Mouse (Mus musculus) hindbrain, embryonic 12.5 days (tissue): ENCODE measurements around the gene Nipal3. TPM values are rescaled to one million over a fixed set of nuclear protein-coding genes. Genes with fewer than 3 reads are reported as not detected.

ENCODE experiments used
- ATAC-seq: fragments of 200-750 bp; cut with Nextera tagmentation; 2 replicates; pipeline ENCODE4 v1.8.0; 2017; ENCODE audit warnings: moderate TSS enrichment; ENCODE audit not compliant: low FRiP score
- H3K27ac ChIP-seq: fragments of 300-500 bp; sonication (generic); 2 replicates; pipeline ENCODE4 v1.5.1; 2016; ENCODE audit warnings: mild to moderate bottlenecking
- H3K27me3 ChIP-seq: fragments of 300-500 bp; sonication (generic); 2 replicates; pipeline ENCODE4 v1.6.1; 2016; ENCODE audit warnings: mild to moderate bottlenecking
- H3K36me3 ChIP-seq: fragments of 300-500 bp; sonication (generic); 2 replicates; pipeline ENCODE4 v1.6.1; 2016; ENCODE audit warnings: mild to moderate bottlenecking
- H3K4me1 ChIP-seq: fragments of 300-500 bp; sonication (generic); 2 replicates; pipeline ENCODE4 v1.6.1; 2016
- H3K4me2 ChIP-seq: fragments of 300-500 bp; sonication (generic); replicated peaks from 2 replicates; pipeline ENCODE4 v1.6.1; 2016; ENCODE audit warnings: mild to moderate bottlenecking
- H3K4me3 ChIP-seq: fragments of 300-500 bp; sonication (generic); 2 replicates; pipeline ENCODE4 v1.5.1; 2016; ENCODE audit warnings: mild to moderate bottlenecking
- H3K9ac ChIP-seq: fragments of 300-500 bp; sonication (generic); 2 replicates; pipeline ENCODE4 v1.6.1; 2016; ENCODE audit warnings: mild to moderate bottlenecking, moderate library complexity
- H3K9me3 ChIP-seq: fragments of 300-500 bp; sonication (generic); replicated peaks from 2 replicates; pipeline ENCODE4 v1.6.1; 2016; ENCODE audit warnings: mild to moderate bottlenecking
- WGBS: fragments of 180-500 bp; shearing (Covaris S2); methylation state at CpG from one replicate; pipeline ENCODE4 v1.1.7; 2016; 5-methylcytosine and 5-hydroxymethylcytosine counted together
- polyA plus RNA-seq: library from polyadenylated mRNA; unstranded; fragments of >200 nt; fragmentation: Nextera tagmentation; extraction: Ambion mirVana; gene quantifications from 2 replicates; pipeline ENCODE4 v1.2.1, GENCODE M21; 2016

Nipal3 gene
- polyA plus RNA-seq, 1 experiment from 2014 or later = 4.1 TPM

GRCm38 (mm10) chr4:135523939-135524338, 29.1 kb upstream of the Nipal3 start:
- WGBS = 4% methylated on average over 6 of the region's 7 CpGs
- Histone ChIP-seq H3K27ac (no peak overlapping the region), H3K9me3 (no peaks in the 10 kb centered on the region), H3K9ac (no peak overlapping the region), H3K4me1 (peaks cover 30% of the 10 kb centered on the region), H3K4me3 (no peak overlapping the region), H3K36me3 (no peaks in the 10 kb centered on the region), H3K4me2 (no peak overlapping the region), H3K27me3 (0 out of 2 replicates have a peak, but pooled peaks cover 13% of the 10 kb centered on the region)
- no peak for ATAC-seq

DNA sequence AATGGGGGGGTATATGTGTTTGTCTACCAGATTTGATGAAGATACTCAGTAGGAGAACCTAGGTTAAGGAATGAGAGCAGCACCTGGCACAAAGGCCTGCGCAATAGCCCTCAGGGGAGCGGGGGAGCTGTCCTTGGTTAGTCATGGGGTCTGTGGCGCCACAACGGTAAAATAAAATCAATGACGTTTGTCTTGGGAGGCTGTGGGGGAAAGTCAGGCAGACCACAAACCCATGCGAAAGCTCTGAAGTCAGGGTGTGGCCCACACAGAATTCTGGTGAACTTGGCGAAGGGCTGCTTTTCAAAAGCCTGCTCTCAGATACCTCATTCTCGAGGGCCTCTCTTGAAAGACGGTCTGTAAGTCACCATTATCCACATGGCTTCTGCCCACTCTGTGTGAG, 25.6 kb upstream of the Nipal3 start:
- no peaks in the 10 kb centered on the region for H3K36me3 ChIP-seq
- H3K27ac ChIP-seq = no peak overlapping the region
- ATAC-seq = no peak
- H3K9me3 ChIP-seq = no peaks in the 10 kb centered on the region
- no peak overlapping the region for H3K4me2 ChIP-seq
- H3K4me3 ChIP-seq = no peak overlapping the region
- WGBS = 79% methylated on average over 9 of the region's 9 CpGs
- H3K27me3 ChIP-seq = 0 out of 2 replicates have a peak, but pooled peaks cover 5% of the 10 kb centered on the region
- H3K9ac ChIP-seq = no peak overlapping the region
- peaks cover 12% of the 10 kb centered on the region for H3K4me1 ChIP-seq

- Histone ChIP-seq H3K4me1 (no peaks in the 10 kb centered on the region), H3K9ac (no peak overlapping the region), H3K9me3 (no peaks in the 10 kb centered on the region), H3K27ac (no peak overlapping the region), H3K4me2 (no peak overlapping the region), H3K36me3 (no peaks in the 10 kb centered on the region), H3K4me3 (no peak overlapping the region), H3K27me3 (no peaks in the 10 kb centered on the region)
- WGBS = 84% methylated on average over 12 of the region's 12 CpGs
- ATAC-seq = no peak
Measured at GRCm38 (mm10) chr4:135518135-135518534, 23.3 kb upstream of the Nipal3 start.

DNA sequence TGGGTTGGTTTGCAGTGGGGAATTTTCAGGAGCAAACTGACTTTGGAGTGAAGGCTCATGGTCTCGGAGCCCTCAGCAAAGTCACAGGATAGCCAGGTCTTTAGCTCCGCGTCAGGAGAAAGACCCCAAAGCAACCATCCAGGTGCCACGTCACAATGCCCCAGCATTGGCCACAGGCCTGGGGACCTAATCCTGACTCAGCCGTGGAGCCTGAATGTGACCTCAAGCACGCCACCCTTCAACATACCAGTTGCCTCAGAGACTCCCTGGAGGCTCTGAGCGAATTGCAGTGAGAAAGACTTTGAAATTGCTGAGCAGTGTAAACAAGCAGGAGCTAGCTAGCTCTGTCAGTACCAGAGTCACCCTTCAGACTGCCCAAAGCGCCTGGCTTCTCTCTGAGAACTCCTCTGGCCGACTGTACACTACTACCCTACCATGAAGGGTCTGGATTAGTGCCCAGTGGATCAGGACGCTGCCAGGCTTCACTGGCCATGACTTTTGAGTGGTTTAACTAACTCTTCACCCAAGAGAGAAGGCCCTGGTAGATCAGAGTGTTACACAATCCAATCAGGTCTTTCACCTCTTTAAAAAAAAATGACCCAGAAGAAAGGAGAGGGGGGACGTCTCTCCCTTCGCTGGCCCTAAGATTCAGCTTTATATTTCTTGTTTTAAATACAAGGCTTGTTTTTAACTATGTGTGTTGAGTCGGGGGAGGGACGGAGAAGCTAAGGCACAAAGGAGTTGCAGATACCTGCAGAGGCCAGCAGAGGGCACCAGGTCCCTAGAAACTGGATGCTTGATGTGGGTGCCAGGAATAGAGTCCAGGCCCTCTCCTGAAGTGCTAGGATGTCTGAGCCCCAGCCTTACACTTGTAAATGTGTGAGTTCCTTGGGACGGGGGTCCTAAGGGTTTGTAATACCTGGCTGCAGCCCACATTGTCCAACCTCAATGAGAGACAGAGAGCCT, 21.8 kb upstream of the Nipal3 start:
- 0 out of 2 replicates have a peak, but pooled peaks cover 2% of the 10 kb centered on the region for H3K27me3 ChIP-seq
- no peak overlapping the region for H3K9ac ChIP-seq
- H3K4me3 ChIP-seq = no peak overlapping the region
- no peaks in the 10 kb centered on the region for H3K4me1 ChIP-seq
- H3K4me2 ChIP-seq = no peak overlapping the region
- no peaks in the 10 kb centered on the region for H3K36me3 ChIP-seq
- no peak for ATAC-seq
- H3K9me3 ChIP-seq = no peaks in the 10 kb centered on the region
- WGBS = 51% methylated on average over 15 of the region's 15 CpGs
- H3K27ac ChIP-seq = no peak overlapping the region

DNA sequence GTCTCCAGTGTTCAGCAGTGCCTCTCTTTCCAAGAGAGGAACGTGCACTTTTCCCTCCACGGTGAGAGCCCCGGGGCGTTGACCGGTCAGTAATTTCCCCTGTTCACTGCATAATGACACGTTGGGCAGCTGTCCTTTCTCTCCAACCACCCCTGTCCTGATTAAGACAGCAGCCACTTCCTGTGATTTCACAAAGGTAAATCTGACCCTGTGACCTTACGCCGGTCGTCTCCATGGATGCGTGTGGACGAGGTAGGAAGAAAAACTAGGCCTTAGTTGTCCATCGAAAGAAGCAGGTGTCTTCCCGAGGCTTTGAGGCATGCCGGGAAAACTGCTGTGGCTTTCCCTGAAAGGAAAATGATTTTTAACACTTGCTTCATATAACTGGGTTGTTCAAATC, 20.1 kb upstream of the Nipal3 start:
- H3K27me3 ChIP-seq = peaks cover 4% of the 10 kb centered on the region; the same call in 1 of the 2 replicates
- 70% methylated on average over 14 of the region's 14 CpGs for WGBS
- H3K9me3 ChIP-seq = no peaks in the 10 kb centered on the region
- H3K36me3 ChIP-seq = no peaks in the 10 kb centered on the region
- no peak overlapping the region for H3K4me3 ChIP-seq
- no peak overlapping the region for H3K4me2 ChIP-seq
- H3K4me1 ChIP-seq = no peaks in the 10 kb centered on the region
- no peak overlapping the region for H3K27ac ChIP-seq
- H3K9ac ChIP-seq = no peak overlapping the region
- no peak for ATAC-seq

DNA sequence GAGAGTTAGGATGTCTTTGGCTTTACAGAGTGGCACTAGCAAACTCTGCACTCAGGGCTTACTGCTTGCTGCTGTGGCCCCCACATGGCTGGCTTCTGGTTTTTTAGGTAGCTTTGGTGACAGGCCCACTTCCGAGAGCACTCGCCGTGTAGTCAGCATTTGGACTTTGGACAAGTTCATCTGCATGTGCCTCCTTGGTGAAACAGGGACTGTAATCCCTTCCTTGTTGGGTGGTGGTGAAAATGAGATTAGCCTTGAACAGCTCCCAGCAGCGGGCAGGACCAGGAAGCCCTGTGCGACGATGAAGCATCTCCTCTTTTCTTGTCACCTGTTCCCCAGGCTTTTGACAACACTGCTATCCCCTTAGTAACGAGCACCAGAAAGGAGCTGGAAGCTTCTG, 19.0 kb upstream of the Nipal3 start:
- Histone ChIP-seq H3K9me3 (no peaks in the 10 kb centered on the region), H3K36me3 (no peaks in the 10 kb centered on the region), H3K4me1 (no peaks in the 10 kb centered on the region), H3K27me3 (peaks cover 4% of the 10 kb centered on the region; the same call in 1 of the 2 replicates), H3K4me3 (no peak overlapping the region), H3K4me2 (no peak overlapping the region), H3K9ac (no peak overlapping the region), H3K27ac (no peak overlapping the region)
- 82% methylated on average over 7 of the region's 7 CpGs for WGBS
- no peak for ATAC-seq

DNA sequence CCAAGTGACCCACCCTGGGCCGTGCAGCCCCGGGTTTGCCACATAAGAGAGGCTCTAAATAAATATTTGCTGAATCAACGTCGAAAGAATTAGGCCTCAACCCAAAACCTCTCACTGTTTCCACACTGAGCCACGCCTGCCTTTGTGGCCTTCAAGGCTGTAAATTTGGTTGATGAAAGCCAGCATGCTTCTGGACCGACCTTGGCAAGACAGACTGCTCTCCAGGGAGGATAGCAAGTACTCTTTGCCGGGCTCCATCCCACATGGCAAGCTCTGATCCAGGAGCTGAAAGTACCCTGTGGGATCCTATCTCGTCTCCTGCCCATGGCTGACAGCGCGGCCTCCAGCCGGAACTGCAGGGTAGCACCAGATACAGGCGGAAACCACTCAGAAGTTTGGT, 14.7 kb upstream of the Nipal3 start:
- H3K9ac ChIP-seq = no peak overlapping the region
- no peak overlapping the region for H3K27ac ChIP-seq
- H3K27me3 ChIP-seq = peaks cover 4% of the 10 kb centered on the region; the same call in 1 of the 2 replicates
- H3K4me3 ChIP-seq = no peak overlapping the region
- no peaks in the 10 kb centered on the region for H3K36me3 ChIP-seq
- H3K4me2 ChIP-seq = no peak overlapping the region
- no peak for ATAC-seq
- WGBS = 66% methylated on average over 12 of the region's 12 CpGs
- H3K4me1 ChIP-seq = no peaks in the 10 kb centered on the region
- no peaks in the 10 kb centered on the region for H3K9me3 ChIP-seq

- H3K9ac ChIP-seq = no peak overlapping the region
- peak; percentile 64 for ATAC-seq
- 12% methylated on average over 13 of the region's 13 CpGs for WGBS
Measured at GRCm38 (mm10) chr4:135508419-135509039, 13.7 kb upstream of the Nipal3 start.

DNA sequence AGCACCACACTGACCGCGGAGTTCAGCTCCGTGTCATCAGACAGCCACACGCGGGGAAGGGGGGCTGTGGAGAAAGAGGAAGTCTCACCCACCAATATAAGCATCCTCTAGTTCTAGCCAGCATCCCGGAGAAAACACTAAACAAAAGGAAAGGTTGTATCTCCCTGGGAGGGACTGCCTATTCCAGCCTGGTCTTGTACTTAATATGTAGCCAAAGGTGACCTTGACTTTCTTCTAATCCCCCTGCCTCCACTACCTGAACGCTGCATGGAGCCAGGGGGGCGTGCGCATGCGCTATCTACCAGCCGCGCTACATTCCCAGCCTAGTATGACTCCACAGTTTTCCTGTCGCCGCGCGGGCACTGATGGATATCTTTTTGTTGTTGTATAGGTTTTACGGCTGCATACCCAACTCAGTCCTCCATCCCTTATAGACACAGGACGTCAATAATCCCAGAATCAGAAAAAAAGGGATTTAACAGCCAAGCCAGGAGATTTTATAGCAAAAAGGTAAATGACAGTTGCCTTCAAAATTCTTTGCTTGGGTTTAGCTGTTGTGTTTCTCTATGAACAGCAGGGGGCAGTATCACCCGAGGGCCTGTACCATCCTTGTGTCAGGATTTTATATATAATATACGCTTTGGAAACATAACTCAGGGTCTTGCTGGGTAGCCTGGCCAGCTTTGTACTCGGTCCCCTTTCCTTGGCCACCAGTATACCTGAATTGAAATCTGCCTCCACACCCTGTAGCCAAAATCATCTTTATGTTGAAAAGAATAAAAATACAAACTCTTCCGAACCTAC, 12.9 kb upstream of the Nipal3 start:
- no peaks in the 10 kb centered on the region for H3K9me3 ChIP-seq
- 15% methylated on average over 22 of the region's 22 CpGs for WGBS
- H3K9ac ChIP-seq = peak overlapping the region; percentile 10; the same call in 1 of the 2 replicates
- H3K4me1 ChIP-seq = no peaks in the 10 kb centered on the region
- peak overlapping the region; percentile 7; the same call in 1 of the 2 replicates for H3K4me3 ChIP-seq
- peaks cover 4% of the 10 kb centered on the region; the same call in 1 of the 2 replicates for H3K27me3 ChIP-seq
- ATAC-seq = no peak
- no peaks in the 10 kb centered on the region for H3K36me3 ChIP-seq
- no peak overlapping the region for H3K27ac ChIP-seq
- H3K4me2 ChIP-seq = peak overlapping the region; percentile 42

More at GRCm38 (mm10) chr4:135508419-135509039, 13.7 kb upstream of the Nipal3 start:
- no peak overlapping the region for H3K4me3 ChIP-seq
- no peaks in the 10 kb centered on the region for H3K9me3 ChIP-seq
- peaks cover 4% of the 10 kb centered on the region; the same call in 1 of the 2 replicates for H3K27me3 ChIP-seq
- H3K4me2 ChIP-seq = peak overlapping the region; percentile 35
- H3K36me3 ChIP-seq = no peaks in the 10 kb centered on the region
- H3K27ac ChIP-seq = no peak overlapping the region
- no peaks in the 10 kb centered on the region for H3K4me1 ChIP-seq

- H3K4me3 ChIP-seq = no peak overlapping the region
- peaks cover 4% of the 10 kb centered on the region; the same call in 1 of the 2 replicates for H3K9me3 ChIP-seq
- no peaks in the 10 kb centered on the region; the same call in 1 of the 2 replicates for H3K27me3 ChIP-seq
- H3K36me3 ChIP-seq = no peaks in the 10 kb centered on the region
- H3K27ac ChIP-seq = no peak overlapping the region
- WGBS = 75% methylated on average over 11 of the region's 11 CpGs
- H3K4me2 ChIP-seq = no peak overlapping the region
- no peak for ATAC-seq
- H3K9ac ChIP-seq = no peak overlapping the region
- no peaks in the 10 kb centered on the region for H3K4me1 ChIP-seq
Measured at GRCm38 (mm10) chr4:135505794-135506193, 11.0 kb upstream of the Nipal3 start.

GRCm38 (mm10) chr4:135501587-135501986, 6.7 kb upstream of the Nipal3 start:
- Histone ChIP-seq H3K4me3 (no peak overlapping the region), H3K27ac (no peak overlapping the region), H3K9ac (no peak overlapping the region), H3K4me1 (no peaks in the 10 kb centered on the region), H3K9me3 (peaks cover 7% of the 10 kb centered on the region; the same call in 1 of the 2 replicates), H3K36me3 (no peaks in the 10 kb centered on the region), H3K4me2 (no peak overlapping the region), H3K27me3 (no peaks in the 10 kb centered on the region)
- ATAC-seq = no peak
- WGBS = 49% methylated on average over 4 of the region's 4 CpGs

DNA sequence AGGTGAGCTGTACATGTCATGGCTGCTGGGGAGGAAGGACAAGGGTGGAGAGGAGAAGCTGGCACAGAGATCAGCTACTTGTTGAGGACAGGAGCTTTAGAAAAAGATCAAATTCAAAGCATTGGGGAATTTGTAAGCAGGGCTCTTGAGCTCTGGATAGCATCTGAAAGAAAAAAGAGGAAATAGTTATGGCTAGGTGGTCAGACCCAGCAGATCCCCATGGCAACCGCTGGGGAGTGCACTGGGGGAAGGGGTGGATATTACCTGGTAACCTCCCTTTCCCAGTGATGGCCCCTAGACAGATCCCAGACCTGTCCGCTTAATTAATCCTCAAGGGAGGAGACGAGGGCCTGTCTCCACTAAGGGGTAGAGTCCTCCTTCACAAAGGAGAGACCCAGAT, 5.0 kb upstream of the Nipal3 start:
- Histone ChIP-seq H3K36me3 (no peaks in the 10 kb centered on the region), H3K4me1 (peaks cover 12% of the 10 kb centered on the region), H3K27ac (no peak overlapping the region), H3K9ac (no peak overlapping the region), H3K27me3 (no peaks in the 10 kb centered on the region), H3K4me3 (no peak overlapping the region), H3K4me2 (no peak overlapping the region), H3K9me3 (peaks cover 7% of the 10 kb centered on the region; the same call in 1 of the 2 replicates)
- no peak for ATAC-seq
- 69% methylated on average over 3 of the region's 3 CpGs for WGBS
